Mouse (Mus musculus) kidney, postnatal 0 days (tissue): ENCODE data around the gene Shmt2. TPM values are rescaled to one million over a fixed set of nuclear protein-coding genes. Genes with fewer than 3 reads are reported as not detected.

Experiments
- ATAC-seq: fragments of 200-750 bp; cut with Nextera tagmentation; replicated peaks from 2 replicates; pipeline ENCODE4 v1.8.0; 2017; ENCODE audit warnings: low read depth, moderate number of reproducible peaks, moderate TSS enrichment, moderate library complexity; ENCODE audit not compliant: low FRiP score
- DNase-seq: peaks from one replicate; pipeline ENCODE4 v3.0.0-alpha.2; 2016; ENCODE audit warnings: low spot score
- H3K27ac ChIP-seq: fragments of 300-500 bp; sonication (generic); 2 replicates; pipeline ENCODE4 v1.5.1; 2014; ENCODE audit warnings: mild to moderate bottlenecking
- H3K27me3 ChIP-seq: fragments of 300-500 bp; sonication (generic); 2 replicates; pipeline ENCODE4 v1.6.1; 2014; ENCODE audit warnings: low read length, mixed read lengths; ENCODE audit not compliant: insufficient read depth
- H3K36me3 ChIP-seq: fragments of 300-500 bp; sonication (generic); 2 replicates; pipeline ENCODE4 v1.6.1; 2014; ENCODE audit warnings: low read length, mixed read lengths; ENCODE audit not compliant: insufficient read depth
- H3K4me1 ChIP-seq: fragments of 300-500 bp; sonication (generic); replicated peaks from 2 replicates; pipeline ENCODE4 v1.6.1; 2014; ENCODE audit warnings: antibody characterized with exemption, low read length, mixed read lengths; ENCODE audit not compliant: insufficient read depth
- H3K4me2 ChIP-seq: fragments of 300-500 bp; sonication (generic); 2 replicates; pipeline ENCODE4 v1.6.1; 2014; ENCODE audit warnings: mild to moderate bottlenecking, low read length, moderate library complexity, mixed read lengths
- H3K4me3 ChIP-seq: fragments of 300-500 bp; sonication (generic); replicated peaks from 2 replicates; pipeline ENCODE4 v1.5.1; 2014; ENCODE audit warnings: low read depth, low read length
- H3K9ac ChIP-seq: fragments of 300-500 bp; sonication (generic); 2 replicates; pipeline ENCODE4 v1.6.1; 2014; ENCODE audit warnings: low read depth, low read length
- H3K9me3 ChIP-seq: fragments of 300-500 bp; sonication (generic); replicated peaks from 2 replicates; pipeline ENCODE4 v1.6.1; 2016; ENCODE audit warnings: low read length, inconsistent platforms, mixed read lengths
- CTCF ChIP-seq: IDR thresholded peaks from 2 replicates; pipeline ENCODE4 v1.5.1; 2016; ENCODE audit warnings: antibody characterized with exemption, low read depth, mild to moderate bottlenecking, moderate library complexity
- WGBS: fragments of 180-500 bp; shearing (Covaris S2); extraction: QIAGEN DNeasy Blood & Tissue Kit; methylation state at CpG from one replicate; pipeline ENCODE4 v1.1.7; 2014; 5-methylcytosine and 5-hydroxymethylcytosine counted together
- polyA plus RNA-seq: library from polyadenylated mRNA; unstranded; fragments of >200 nt; fragmentation: Nextera tagmentation; extraction: Ambion mirVana; gene quantifications from 2 replicates; pipeline ENCODE4 v1.2.1, GENCODE M21; 2015

Shmt2 gene
- polyA plus RNA-seq, 1 experiment from 2014 or later = 71.1 TPM

DNA sequence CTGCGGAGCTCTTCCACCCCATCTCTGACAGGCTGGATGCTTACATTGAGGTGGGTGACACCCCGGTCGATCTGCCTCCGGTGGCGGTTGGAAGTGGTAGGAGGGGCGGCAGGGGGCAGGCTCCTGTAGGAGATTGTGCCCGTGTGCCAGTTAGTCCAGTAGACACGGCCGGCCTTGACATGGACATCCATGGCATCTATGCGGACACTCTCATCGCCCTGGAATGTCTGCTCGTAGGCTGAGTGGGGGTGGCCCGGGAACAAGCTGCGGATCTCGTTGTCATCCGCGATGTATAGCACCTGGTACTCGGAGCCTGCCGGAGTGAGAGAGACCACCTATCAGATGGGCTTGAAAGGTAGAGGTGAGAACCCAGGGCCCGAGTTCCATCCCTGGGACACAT lies 22.1 kb upstream of the Shmt2 start:
- Histone ChIP-seq H3K36me3 (peaks cover 17% of the 10 kb centered on the region; the same call in 1 of the 2 replicates), H3K4me1 (no peaks in the 10 kb centered on the region), H3K4me3 (no peak overlapping the region), H3K27me3 (no peaks in the 10 kb centered on the region), H3K27ac (no peak overlapping the region), H3K9ac (no peak overlapping the region), H3K9me3 (no peaks in the 10 kb centered on the region), H3K4me2 (no peak overlapping the region)
- no peak for TF ChIP-seq CTCF
- WGBS = 88% methylated on average over 20 of the region's 20 CpGs
- DNase-seq (no peak), ATAC-seq (no peak)

DNA sequence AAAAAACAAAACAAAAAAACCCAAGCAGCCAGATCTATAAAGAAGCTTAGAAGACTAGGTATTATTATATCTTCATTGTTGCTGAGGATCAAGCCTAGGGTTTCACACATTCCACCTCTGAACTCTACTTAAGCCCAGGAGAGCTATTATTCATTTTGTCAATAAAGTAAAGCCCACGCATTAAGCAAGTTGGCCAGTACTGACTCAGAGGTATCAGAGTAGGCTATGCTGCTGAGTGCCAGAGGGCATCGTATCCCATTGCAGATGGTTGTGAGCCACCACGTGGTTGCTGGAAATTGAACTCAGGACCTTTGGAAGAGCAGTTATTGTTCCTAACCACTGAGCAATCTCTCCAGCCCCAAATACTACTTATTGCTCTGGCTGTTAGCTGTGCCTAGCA lies 21.7 kb upstream of the Shmt2 start:
- Histone ChIP-seq H3K4me2 (no peak overlapping the region), H3K4me3 (no peak overlapping the region), H3K9ac (no peak overlapping the region), H3K9me3 (no peaks in the 10 kb centered on the region), H3K27ac (no peak overlapping the region), H3K27me3 (no peaks in the 10 kb centered on the region), H3K4me1 (no peaks in the 10 kb centered on the region), H3K36me3 (peaks cover 17% of the 10 kb centered on the region; the same call in 1 of the 2 replicates)
- no peak for ATAC-seq
- TF ChIP-seq CTCF = no peak
- DNase-seq = no peak
- 62% methylated on average over 3 of the region's 3 CpGs for WGBS

DNA sequence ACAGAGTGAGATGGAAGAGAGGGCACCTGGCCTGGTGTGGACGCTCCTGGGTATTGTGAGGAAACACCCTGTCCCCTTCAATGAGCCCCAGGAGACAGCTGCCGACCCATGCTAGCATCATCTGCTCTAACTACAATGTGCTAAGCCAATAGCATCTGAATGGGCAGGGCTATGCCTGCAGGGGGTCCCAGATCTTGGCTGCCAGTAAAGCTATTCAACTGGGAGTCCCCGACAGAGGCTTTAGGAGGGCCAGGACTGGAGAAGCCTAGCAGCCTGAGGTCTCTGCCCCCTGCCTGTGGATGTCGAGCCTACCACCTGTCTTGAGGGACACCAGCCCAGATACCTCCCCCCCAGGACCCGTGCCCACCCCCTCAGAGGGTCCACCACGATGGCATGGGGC lies 20.5 kb upstream of the Shmt2 start:
- peaks cover 17% of the 10 kb centered on the region; the same call in 1 of the 2 replicates for H3K36me3 ChIP-seq
- TF ChIP-seq CTCF = no peak
- WGBS = 47% methylated on average over 6 of the region's 6 CpGs
- no peak overlapping the region for H3K9ac ChIP-seq
- H3K27ac ChIP-seq = no peak overlapping the region
- DNase-seq (no peak), ATAC-seq (no peak)
- H3K27me3 ChIP-seq = no peaks in the 10 kb centered on the region
- no peak overlapping the region for H3K4me2 ChIP-seq
- no peaks in the 10 kb centered on the region for H3K9me3 ChIP-seq
- no peaks in the 10 kb centered on the region for H3K4me1 ChIP-seq
- H3K4me3 ChIP-seq = no peak overlapping the region

DNA sequence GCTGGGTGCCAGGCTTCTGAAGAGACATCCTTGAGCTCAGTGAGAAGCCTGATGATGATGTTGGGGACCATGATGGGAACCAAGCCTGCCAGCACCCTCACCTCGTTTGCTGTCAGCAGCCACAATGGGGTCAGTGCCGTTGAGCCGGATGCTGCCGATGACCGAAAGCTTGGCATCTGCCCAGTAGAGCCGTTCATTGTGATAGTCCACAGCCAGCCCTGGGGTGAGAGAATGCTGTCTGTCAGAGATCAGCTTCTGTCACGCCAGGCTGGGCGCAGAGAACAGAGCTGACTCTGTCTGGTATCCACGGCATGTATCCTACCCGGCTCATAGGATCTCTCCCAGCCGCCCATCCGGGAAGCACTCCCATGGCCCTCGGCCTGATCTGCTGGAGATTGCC lies 19.8 kb upstream of the Shmt2 start:
- peaks cover under 1% of the 10 kb centered on the region; the same call in 1 of the 2 replicates for H3K27me3 ChIP-seq
- H3K9me3 ChIP-seq = no peaks in the 10 kb centered on the region
- H3K4me3 ChIP-seq = no peak overlapping the region
- no peak for TF ChIP-seq CTCF
- ATAC-seq (no peak), DNase-seq (no peak)
- peaks cover 17% of the 10 kb centered on the region; the same call in 1 of the 2 replicates for H3K36me3 ChIP-seq
- no peak overlapping the region for H3K4me2 ChIP-seq
- no peak overlapping the region for H3K9ac ChIP-seq
- WGBS = 50% methylated on average over 13 of the region's 13 CpGs
- H3K27ac ChIP-seq = no peak overlapping the region
- H3K4me1 ChIP-seq = no peaks in the 10 kb centered on the region

DNA sequence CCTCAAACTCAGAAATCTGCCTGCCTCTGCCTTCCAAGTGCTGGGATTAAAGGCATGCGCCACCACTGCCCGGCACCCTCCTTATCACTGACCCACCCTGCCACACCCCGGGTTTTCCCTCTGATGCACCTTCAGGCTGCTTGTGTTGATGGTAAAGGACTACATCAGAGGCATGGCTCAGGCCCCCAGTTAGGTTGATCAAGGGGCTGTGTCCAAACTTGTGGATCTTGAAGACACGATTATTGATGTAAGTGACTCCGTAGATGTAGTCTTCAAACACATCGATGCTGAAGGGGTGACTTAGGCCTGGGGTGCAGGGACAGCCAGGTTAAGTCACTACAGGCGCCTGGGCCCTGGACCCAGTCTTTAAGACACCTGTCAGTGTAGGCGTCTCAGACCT lies 19.3 kb upstream of the Shmt2 start:
- Histone ChIP-seq H3K27me3 (peaks cover 4% of the 10 kb centered on the region), H3K36me3 (peaks cover 17% of the 10 kb centered on the region; the same call in 1 of the 2 replicates), H3K27ac (no peak overlapping the region), H3K9me3 (no peaks in the 10 kb centered on the region), H3K4me2 (no peak overlapping the region), H3K4me1 (no peaks in the 10 kb centered on the region), H3K4me3 (no peak overlapping the region), H3K9ac (no peak overlapping the region)
- DNase-seq = no peak
- WGBS = 95% methylated on average over 8 of the region's 8 CpGs
- ATAC-seq = no peak
- no peak for TF ChIP-seq CTCF

DNA sequence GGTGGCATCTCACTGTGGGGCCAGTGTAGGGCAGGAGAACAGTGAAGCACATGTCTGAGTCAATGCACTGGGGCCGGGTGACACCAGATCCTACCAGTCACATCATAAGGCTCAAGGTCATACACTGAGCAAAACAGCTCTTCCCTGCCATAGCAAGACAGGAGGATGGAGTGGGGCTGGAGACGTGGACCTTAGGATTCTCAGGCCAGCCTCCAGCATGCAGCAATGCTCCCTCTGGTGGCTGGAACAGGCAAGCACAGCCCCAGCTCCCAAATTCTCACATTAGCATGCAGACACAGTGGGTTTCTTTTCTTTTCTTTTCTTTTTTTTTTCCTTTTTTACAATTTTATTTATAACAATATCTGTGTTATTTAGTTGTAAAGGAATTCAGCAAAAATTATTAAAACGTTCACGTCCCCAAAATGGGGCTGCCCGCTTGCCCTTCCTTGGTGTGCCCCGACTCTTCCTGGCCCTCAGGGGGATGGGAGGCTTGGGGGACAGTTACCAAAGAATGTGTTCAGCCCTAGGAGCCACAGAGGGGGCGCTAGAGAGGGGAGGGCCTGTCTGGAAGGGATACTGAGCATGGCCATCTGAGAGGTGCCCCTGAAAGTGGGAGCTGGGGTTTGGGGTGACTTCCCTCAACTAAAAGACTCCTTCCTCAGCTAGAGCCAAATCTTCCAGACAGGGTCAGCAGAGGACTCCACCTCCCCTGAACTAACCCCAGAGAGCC lies 15.8 kb upstream of the Shmt2 start:
- Histone ChIP-seq H3K36me3 (no peaks in the 10 kb centered on the region), H3K4me1 (peaks cover 13% of the 10 kb centered on the region), H3K4me2 (no peak overlapping the region), H3K9me3 (no peaks in the 10 kb centered on the region), H3K27me3 (peaks cover 39% of the 10 kb centered on the region), H3K27ac (no peak overlapping the region), H3K9ac (no peak overlapping the region), H3K4me3 (no peak overlapping the region)
- ATAC-seq (peak; percentile 19; the same call in 1 of the 2 replicates), DNase-seq (peak; percentile 89)
- peak; percentile 95 for TF ChIP-seq CTCF
- WGBS = 25% methylated on average over 7 of the region's 7 CpGs
